ENCODE assay signal across 1 mouse cellular context in the genomic region with DNA sequence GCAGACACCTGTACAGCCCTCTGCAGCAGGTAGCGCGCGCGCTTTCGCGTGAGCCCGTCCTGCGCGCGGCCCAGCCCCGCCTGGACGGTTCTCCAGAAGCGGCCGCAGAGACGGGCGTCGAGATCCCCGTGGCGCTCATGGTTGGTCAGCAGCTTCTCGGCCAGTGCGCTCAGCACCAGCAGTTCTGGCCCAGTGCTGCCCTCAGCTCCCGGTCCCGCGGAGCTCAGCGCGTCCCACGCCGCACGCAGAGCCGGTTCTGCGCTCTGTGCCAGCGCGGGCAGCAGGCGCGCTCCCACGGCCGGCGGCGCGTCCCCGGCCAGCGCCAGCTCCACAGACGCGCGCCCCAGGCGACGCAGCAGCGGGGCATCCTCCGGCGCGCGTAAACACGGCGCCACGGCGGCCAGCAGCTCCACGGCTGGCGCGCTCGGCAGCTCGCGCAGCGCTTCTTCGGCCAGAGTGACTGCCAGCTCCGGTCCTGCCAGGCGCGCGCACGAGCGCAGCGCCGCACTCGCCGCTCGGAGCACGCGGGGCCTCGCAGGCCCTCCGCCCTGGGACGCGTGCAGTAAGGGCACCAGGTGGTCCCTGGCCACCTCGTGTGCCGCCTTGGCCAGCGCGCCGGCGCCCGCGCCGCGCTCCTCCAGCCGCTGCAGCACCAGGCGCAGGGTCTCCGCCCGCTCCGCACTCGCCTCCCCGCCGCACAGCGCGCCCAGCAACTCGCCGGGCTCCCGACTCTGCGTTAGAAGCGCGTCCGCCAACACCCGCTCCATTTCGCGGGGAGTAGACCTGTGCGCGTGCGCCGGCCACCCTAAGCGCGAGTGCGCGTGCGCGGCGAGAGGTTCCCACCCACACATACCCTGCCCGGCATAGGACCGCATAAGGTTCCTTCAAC.
A peak's percentile ranks its signal among the peaks of the same experiment; 100 is the strongest.
TF ChIP-seq lines count a peak whose summit lies in the region.

A gene (minus strand): TSS at position 767 of the 889 bp plus-strand sequence.

TF ChIP-seq in CH12.LX, 34 proteins besides CTCF, POLR2A, EP300 and RAD21 (continued from another document):
- no peak for TF ChIP-seq MEF2A (IDR thresholded peaks at IDR 0.05; ENCODE audit: borderline replicate concordance, low read depth, low read length)
- TF ChIP-seq NELFE (IDR thresholded peaks at IDR 0.05; ENCODE audit: low read depth, low read length): peak; percentile 89
- TF ChIP-seq BHLHE40 (IDR thresholded peaks at IDR 0.05; ENCODE audit: low read depth, low read length): 0 out of 2 replicates have a peak, but pooled peaks have one; percentile 30
- TF ChIP-seq JUN (IDR thresholded peaks at IDR 0.05; ENCODE audit: insufficient read depth, low read depth, low read length): no peak
- no peak for TF ChIP-seq IRF4 (IDR thresholded peaks at IDR 0.05; ENCODE audit: low read depth, low read length)
- 0 out of 2 replicates have a peak, but pooled peaks have one; percentile 33 for TF ChIP-seq SIN3A (IDR thresholded peaks at IDR 0.05; ENCODE audit: low read length)
- peak; percentile 58 for TF ChIP-seq HCFC1 (IDR thresholded peaks at IDR 0.05; ENCODE audit: low read depth, low read length)
- peak; percentile 98 for TF ChIP-seq NRF1 (IDR thresholded peaks at IDR 0.05; ENCODE audit: low read depth, low read length)
